Mouse (Mus musculus): ENCODE results near the gene Mettl1.

The Mettl1 gene

DNA sequence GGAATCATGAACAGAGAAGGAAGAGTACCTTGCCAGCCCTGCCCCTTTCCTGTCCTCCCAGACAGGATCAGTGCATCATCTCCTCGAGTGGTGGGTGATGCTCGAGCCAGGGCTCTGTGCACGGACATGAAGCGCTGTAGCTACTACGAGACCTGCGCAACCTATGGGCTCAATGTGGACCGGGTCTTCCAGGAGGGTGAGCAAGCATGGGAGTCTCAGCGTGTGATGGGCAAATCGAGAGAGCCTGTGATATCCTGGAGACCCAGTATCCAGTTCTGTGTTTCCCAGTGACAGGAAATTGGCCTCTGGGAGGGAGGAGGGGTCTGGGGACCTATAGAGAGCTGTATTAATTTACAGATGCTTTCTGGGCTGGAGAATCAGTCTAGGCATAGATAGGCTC lies 43.8 kb downstream of the Mettl1 start:
- 89% methylated on average over 9 of the region's 9 CpGs for WGBS

DNA sequence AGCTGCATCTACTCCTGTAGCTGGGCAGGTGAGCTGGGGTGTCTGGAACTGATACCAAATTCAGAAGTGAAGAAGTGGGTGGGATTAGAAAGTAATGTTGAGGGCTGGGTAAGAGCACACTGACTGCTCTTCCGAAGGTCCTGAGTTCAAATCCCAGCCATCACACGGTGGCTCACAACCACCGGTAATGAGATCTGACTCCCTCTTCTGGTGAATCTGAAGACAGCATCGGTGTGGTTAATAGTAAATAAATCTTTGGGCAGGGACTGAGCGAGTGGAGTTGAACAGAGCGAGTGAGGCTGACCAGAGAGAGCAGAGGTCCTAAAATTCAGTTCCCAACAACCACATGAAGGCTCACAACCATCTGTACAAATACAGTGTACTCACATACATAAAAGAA lies 44.4 kb downstream of the Mettl1 start:
- WGBS, result 60% methylated on average over 6 of the region's 6 CpGs

DNA sequence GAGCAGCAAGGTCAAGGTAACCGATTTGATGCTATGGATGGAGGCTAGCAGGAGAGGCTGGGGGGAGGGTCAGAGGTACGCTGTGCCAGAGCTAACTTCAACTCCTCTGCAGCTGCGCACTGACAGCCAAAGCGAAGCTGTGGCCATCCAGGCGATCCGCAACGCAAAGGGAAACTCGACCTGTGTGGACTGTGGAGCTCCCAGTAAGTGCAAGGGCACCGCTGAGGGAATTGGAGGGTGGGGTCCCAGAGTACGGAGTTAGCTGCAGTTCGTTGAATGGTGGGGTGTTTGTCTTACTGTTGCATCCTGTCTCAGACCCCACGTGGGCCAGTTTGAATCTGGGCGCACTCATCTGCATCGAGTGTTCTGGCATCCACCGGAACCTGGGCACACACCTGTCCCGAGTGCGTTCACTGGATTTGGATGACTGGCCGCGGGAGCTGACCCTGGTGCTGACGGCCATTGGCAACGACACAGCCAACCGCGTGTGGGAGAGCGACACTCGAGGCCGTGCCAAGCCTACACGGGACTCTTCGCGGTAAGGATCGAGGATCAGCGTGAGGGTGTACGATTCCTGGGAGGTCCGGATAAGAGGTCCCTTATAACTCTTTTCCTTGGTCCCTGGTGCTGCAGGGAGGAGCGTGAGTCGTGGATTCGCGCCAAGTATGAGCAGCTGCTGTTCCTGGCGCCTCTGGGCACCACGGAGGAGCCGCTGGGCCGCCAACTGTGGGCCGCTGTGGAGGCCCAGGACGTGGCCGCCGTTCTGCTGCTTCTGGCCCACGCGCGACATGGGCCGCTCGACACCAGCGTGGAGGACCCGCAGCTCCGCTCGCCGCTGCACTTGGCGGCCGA lies 49.6 kb downstream of the Mettl1 start:
- 13% methylated on average over 57 of the region's 57 CpGs for WGBS

DNA sequence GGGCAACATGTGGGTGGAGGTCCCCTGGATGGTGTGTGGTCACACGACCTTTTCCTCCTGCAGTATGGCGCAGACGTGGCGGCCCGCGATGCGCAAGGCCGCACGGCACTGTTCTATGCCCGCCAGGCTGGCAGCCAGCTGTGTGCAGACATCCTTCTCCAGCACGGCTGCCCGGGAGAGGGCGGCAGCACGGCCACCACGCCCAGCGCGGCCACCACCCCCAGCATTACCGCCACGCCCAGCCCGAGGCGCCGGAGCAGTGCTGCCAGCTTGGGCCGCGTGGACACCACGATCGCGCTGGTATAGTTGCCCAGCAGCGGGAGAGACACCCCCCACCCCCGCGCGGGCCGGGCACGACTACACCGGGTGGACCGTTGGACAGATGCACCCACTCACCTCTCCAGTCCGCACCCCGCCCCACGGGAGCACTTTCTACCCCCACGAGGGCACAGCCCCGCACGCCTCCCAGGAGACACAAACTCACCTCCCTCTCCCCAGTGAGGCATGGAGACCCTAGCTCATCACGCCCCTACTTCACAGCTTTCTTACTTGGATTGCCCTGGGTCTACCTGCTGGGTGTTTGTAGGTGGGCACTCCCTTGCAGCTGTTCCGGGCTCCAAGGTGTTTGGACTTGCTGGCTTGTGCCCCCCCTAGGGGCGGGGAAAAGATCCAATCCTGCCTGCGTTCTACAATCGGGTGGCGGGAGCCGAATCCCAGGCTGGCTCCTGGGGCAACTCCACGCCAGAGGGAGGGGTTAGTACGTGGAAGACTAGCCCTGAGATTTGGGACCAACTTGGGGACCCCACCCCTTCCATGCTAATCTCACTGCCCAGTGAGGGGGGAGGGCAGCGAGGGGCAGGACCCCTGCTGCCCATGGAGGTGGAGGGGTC lies 50.5 kb downstream of the Mettl1 start:
- 20% methylated on average over 51 of the region's 51 CpGs for WGBS

DNA sequence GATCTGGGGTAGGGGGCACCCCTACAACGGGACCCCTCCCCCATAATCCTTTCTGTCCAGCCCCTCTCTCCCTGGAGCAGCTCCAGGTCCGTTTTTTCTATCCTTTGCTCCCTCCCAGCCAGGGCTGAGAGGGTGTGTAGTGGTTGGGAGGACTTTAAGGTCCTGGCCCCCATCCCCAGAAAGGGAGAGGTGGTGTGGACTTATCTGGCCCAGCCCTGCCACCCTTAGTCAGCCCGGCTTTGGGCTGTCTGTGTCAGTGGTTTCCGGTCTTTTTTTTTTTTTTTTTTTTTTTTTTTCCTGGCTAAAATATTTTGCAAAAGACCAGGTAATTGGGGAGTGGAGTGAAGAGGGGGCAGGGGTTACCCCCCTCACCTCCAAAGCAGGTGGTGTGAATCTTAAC lies 51.5 kb downstream of the Mettl1 start:
- 36% methylated on average over 4 of the region's 4 CpGs for WGBS

DNA sequence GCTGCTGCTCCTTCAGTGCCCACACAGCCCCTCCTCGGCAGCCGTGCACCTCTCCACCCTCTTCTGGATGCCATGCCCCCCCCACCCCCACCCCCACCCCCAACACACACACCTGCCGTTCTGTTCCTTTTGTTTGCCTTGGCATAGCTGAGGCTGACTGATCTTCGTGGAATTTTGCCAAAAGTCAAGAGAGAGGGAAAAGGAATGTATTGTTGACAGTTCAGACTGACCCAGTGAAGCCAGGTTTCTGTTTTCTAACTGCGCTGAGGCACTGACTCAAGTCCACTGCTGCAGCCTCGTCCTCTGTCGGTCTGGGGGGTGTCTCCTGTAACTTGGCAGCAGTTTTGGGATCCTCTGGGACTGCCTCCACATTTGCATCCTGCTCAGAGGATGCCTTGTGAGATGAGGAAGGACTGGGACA lies 53.2 kb downstream of the Mettl1 start:
- 7% methylated on average over 7 of the region's 7 CpGs for WGBS

All from cerebral cortex, adult 2 months (tissue).